ENCODE assay signal across 14 mouse cellular contexts in the genomic region with DNA sequence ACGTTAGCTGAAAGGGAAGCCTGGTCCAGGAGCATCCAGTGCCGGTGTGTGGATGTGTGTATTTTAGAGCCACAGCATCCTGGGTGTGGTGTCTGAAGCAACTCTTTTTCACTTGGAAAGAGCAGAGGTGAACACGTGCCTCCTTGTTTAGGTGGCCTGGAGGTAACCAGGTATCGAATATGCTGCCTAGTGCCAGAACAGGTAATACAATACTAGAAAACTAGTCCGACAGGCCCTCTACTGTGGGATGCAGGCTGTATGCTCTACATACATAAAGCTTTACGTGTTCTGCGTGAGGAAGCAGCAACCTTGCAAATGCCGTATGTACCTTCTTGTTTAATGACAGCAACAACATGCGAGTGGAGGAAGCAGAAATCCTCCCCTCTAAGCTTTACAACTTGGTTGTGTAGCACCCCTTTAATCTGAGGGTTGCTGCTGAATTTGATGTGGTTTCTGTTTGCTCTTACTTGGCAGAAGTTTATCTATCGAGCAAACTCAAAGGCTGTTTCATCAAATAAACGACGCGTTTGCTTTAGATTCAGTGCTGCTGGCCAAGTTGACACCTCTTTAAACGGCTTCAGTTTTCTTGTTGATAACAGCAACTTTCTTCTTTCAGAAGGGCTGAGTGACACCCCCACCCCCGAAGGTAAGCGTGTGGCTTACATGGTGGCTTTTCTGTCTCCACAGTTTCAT. TPM values are rescaled to one million over a fixed set of nuclear protein-coding genes. Genes with fewer than 3 reads are reported as not detected.
A peak's percentile ranks its signal among the peaks of the same experiment; 100 is the strongest.
DNase-seq lines count a peak whose midpoint lies in the region; ATAC-seq and TF ChIP-seq lines count a peak whose summit lies in the region.
"Had no signal": no experiment of that assay in that cellular context is flagged by ENCODE, and none has a peak within 500 bp of the region (broad histone marks: within the 10 kb centered on the region; RNA-seq: fewer than 3 reads in every experiment).

No protein-coding gene starts in this region.

- 0 out of 2 replicates have a peak overlapping the region, but pooled peaks have one; percentile 34 for H3K9ac ChIP-seq in heart, embryonic 11.5 days (ENCODE audit: low read depth, low read length)
- no peak overlapping the region for H3K9ac ChIP-seq in lung, embryonic 14.5 days
- H3K9ac ChIP-seq: kidney, embryonic 15.5 days; limb, embryonic 13.5 days; neural tube, embryonic 12.5 days had no signal

- no peak for ATAC-seq in heart, embryonic 11.5 days (replicated peaks; ENCODE audit: insufficient number of reproducible peaks, low FRiP score, low TSS enrichment)
- ATAC-seq in lung, embryonic 14.5 days (ENCODE audit: insufficient read depth): no peak

- peaks cover 11% of the 10 kb centered on the region; the same call in 1 of the 2 replicates for H3K36me3 ChIP-seq in heart, embryonic 11.5 days (ENCODE audit: control insufficient read depth, insufficient read depth, low read length)
- H3K36me3 ChIP-seq in lung, embryonic 14.5 days (ENCODE audit: insufficient read depth): peaks cover 23% of the 10 kb centered on the region
- H3K36me3 ChIP-seq in thymus, adult 2 months (ENCODE audit: control insufficient read depth, insufficient read depth, low read length): peaks cover 33% of the 10 kb centered on the region

- no peak overlapping the region for H3K4me2 ChIP-seq in heart, embryonic 11.5 days
- H3K4me2 ChIP-seq in lung, embryonic 14.5 days: 0 out of 2 replicates have a peak overlapping the region, but pooled peaks have one; percentile 13
- H3K4me2 ChIP-seq: kidney, embryonic 15.5 days; limb, embryonic 13.5 days; neural tube, embryonic 12.5 days had no signal

- no peaks in the 10 kb centered on the region for H3K9me3 ChIP-seq in heart, embryonic 11.5 days (replicated peaks; ENCODE audit: control insufficient read depth, low read length)
- H3K9me3 ChIP-seq in lung, embryonic 14.5 days (ENCODE audit: low read depth, low read length): no peaks in the 10 kb centered on the region
- H3K9me3 ChIP-seq: kidney, embryonic 15.5 days; limb, embryonic 13.5 days; midbrain, embryonic 10.5 days; neural tube, embryonic 12.5 days had no signal

- whole genome bisulfite sequencing in heart, embryonic 11.5 days (ENCODE audit: insufficient replicate concordance): 65% methylated on average over 16 of the region's 16 CpGs
- 32% methylated on average over 16 of the region's 16 CpGs for WGBS in lung, embryonic 14.5 days
- 41% methylated on average over 16 of the region's 16 CpGs for WGBS in thymus, adult 2 months

- H3K4me1 ChIP-seq in heart, embryonic 11.5 days (ENCODE audit: control insufficient read depth, insufficient read depth, low read length): peaks cover 55% of the 10 kb centered on the region
- peaks cover 36% of the 10 kb centered on the region for H3K4me1 ChIP-seq in lung, embryonic 14.5 days (ENCODE audit: insufficient read depth)
- peaks cover 10% of the 10 kb centered on the region for H3K4me1 ChIP-seq in brown adipose tissue, adult 24 weeks (ENCODE audit: control insufficient read depth, insufficient read depth, insufficient read length, low read length)
- peaks cover 17% of the 10 kb centered on the region for H3K4me1 ChIP-seq in thymus, adult 2 months (replicated peaks; ENCODE audit: control insufficient read depth, insufficient read depth, low read length)
- H3K4me1 ChIP-seq: neural tube, embryonic 12.5 days had no signal

- peak overlapping the region; percentile 92 for H3K27ac ChIP-seq in heart, embryonic 11.5 days (ENCODE audit: low read depth, low read length)
- peak overlapping the region; percentile 59; the same call in 1 of the 2 replicates for H3K27ac ChIP-seq in lung, embryonic 14.5 days (ENCODE audit: low read depth)
- H3K27ac ChIP-seq in brown adipose tissue, adult 24 weeks (replicated peaks; ENCODE audit: low read depth, low read length): 0 out of 2 replicates have a peak overlapping the region, but pooled peaks have one; percentile 28
- H3K27ac ChIP-seq in thymus, adult 2 months (ENCODE audit: control insufficient read depth, insufficient read depth, low read length): peak overlapping the region; percentile 58
- H3K27ac ChIP-seq: kidney, embryonic 15.5 days; limb, embryonic 13.5 days; midbrain, embryonic 10.5 days; neural tube, embryonic 12.5 days had no signal

- intact Hi-C loops in heart, postnatal 10 days (cut with DNase I): loop anchor here (5.0 kb wide), 1 partner anchor 125 kb away; no protein-coding TSS in a partner anchor

- TF ChIP-seq CTCF in lung, embryonic 14.5 days (IDR thresholded peaks at IDR 0.05; ENCODE audit: low read depth): no peak
- TF ChIP-seq CTCF in thymus, adult 2 months (IDR thresholded peaks at IDR 0.05; ENCODE audit: borderline replicate concordance, control insufficient read depth, extremely low read depth, insufficient read depth, low read length, poor library complexity): no peak

- no peak overlapping the region for H3K4me3 ChIP-seq in heart, embryonic 11.5 days (ENCODE audit: low read depth, low read length)
- no peak overlapping the region for H3K4me3 ChIP-seq in lung, embryonic 14.5 days (ENCODE audit: low read depth, low read length)
- H3K4me3 ChIP-seq in brown adipose tissue, adult 24 weeks (ENCODE audit: insufficient read depth, low read depth, low read length): no peak overlapping the region
- no peak overlapping the region for H3K4me3 ChIP-seq in thymus, adult 2 months (ENCODE audit: control insufficient read depth, insufficient read depth, low read length)
- H3K4me3 ChIP-seq: kidney, embryonic 15.5 days; limb, embryonic 13.5 days; midbrain, embryonic 10.5 days; neural tube, embryonic 12.5 days had no signal

- H3K27me3 ChIP-seq in heart, embryonic 11.5 days (ENCODE audit: control insufficient read depth, insufficient read depth, low read length): no peaks in the 10 kb centered on the region
- H3K27me3 ChIP-seq in lung, embryonic 14.5 days (ENCODE audit: insufficient read depth, low read length): no peaks in the 10 kb centered on the region
- no peaks in the 10 kb centered on the region for H3K27me3 ChIP-seq in thymus, adult 2 months (ENCODE audit: control insufficient read depth, insufficient read depth, low read length)
- H3K27me3 ChIP-seq: kidney, embryonic 15.5 days; limb, embryonic 13.5 days; neural tube, embryonic 12.5 days had no signal

- no peak for DNase-seq in heart, postnatal 10 days
- DNase-seq in lung, embryonic 14.5 days: peak; percentile 70
- no peak for DNase-seq in lung, postnatal 10 days
- DNase-seq in thymus, adult 2 months: peak; percentile 27
- DNase-seq in adipocyte (ENCODE audit: low spot score): no peak
- DNase-seq in kidney, postnatal 25 days: no peak
- DNase-seq: B cell, adult 2 months; cerebellum, adult 8-10 months had no signal

- TF ChIP-seq POLR2A in thymus, adult 2 months (IDR thresholded peaks at IDR 0.05; ENCODE audit: control insufficient read depth, extremely low read depth, insufficient read depth, low read length, poor library complexity): no peak

RNA-seq across cellular contexts. Expression of gene Mmd, which starts 7.7 kb away (rescaled TPM):
- polyA plus RNA-seq in heart, embryonic 11.5 days (2014; fragmentation: Nextera tagmentation; extraction: Ambion mirVana): 76.1 and 93.0 TPM in 2 replicates
- total RNA-seq in heart, postnatal 10 days (2021): 10 to 100 TPM; 43.2 to 63.5 TPM
- 31.5 and 33.9 TPM in 2 replicates for polyA plus RNA-seq in lung, embryonic 14.5 days (2014; fragmentation: Nextera tagmentation; extraction: Ambion mirVana)
- 265 and 375 TPM in 2 replicates for polyA plus RNA-seq in brown adipose tissue, adult 24 weeks (2012; ENCODE audit: insufficient read depth, insufficient read length, missing spikeins)
- polyA plus RNA-seq in thymus, adult 2 months (2012; rRNA removed): 32.7 and 42.3 TPM in 2 replicates

Comparison
In these comparisons a context has a peak if more than half of its experiments do, and no peak if none do; other contexts are left out.
1. DNase-seq: peak in lung, embryonic 14.5 days (single experiment) and thymus, adult 2 months (single experiment); none in heart, postnatal 10 days (0 of 2), lung, postnatal 10 days (single experiment), adipocyte (single experiment) and kidney, postnatal 25 days (0 of 2).
2. H3K27ac ChIP-seq: peak in every context shown above with its lines; median percentile 92 in heart, embryonic 11.5 days; 59 in lung, embryonic 14.5 days; 58 in thymus, adult 2 months; 28 in brown adipose tissue, adult 24 weeks.